Mouse (Mus musculus) G1E (cell line): Measurements from ENCODE around the gene Hmx1. TPM values are rescaled to one million over a fixed set of nuclear protein-coding genes. Genes with fewer than 3 reads are reported as not detected.

ENCODE experiments used
- ATAC-seq: 2 replicates; pipeline ENCODE4 v1.8.0; 2016; ENCODE audit warnings: mild to moderate bottlenecking; ENCODE audit not compliant: insufficient number of reproducible peaks, poor library complexity, low FRiP score, severe bottlenecking; ENCODE audit errors: extremely low read depth
- DNase-seq: peaks from one replicate; pipeline ENCODE4 v3.0.0; 2012; ENCODE audit warnings: low spot score
- H3K27me3 ChIP-seq: 2 replicates; pipeline ENCODE4 v1.6.1; 2012; ENCODE audit warnings: mild to moderate bottlenecking, low read length, inconsistent platforms; ENCODE audit not compliant: insufficient read depth
- H3K36me3 ChIP-seq: replicated peaks from 2 replicates; pipeline ENCODE3; 2012; ENCODE audit warnings: mild to moderate bottlenecking, inconsistent platforms
- H3K4me1 ChIP-seq: 2 replicates; pipeline ENCODE4 v1.6.1; 2012; ENCODE audit warnings: low read depth, low read length, inconsistent platforms, mixed read lengths; ENCODE audit not compliant: insufficient read depth
- H3K4me3 ChIP-seq: 2 replicates; pipeline ENCODE4 v1.5.1; 2012; ENCODE audit warnings: low read depth, mild to moderate bottlenecking, inconsistent platforms, low read length, moderate library complexity, mixed read lengths
- H3K9me3 ChIP-seq: replicated peaks from 2 replicates; pipeline ENCODE4 v1.6.1; 2012; ENCODE audit warnings: inconsistent platforms
- CTCF ChIP-seq: IDR thresholded peaks from 2 replicates; pipeline ENCODE4 v1.5.1; 2012; ENCODE audit warnings: low read depth, low read length, inconsistent platforms, mixed read lengths
- GATA1 ChIP-seq: IDR thresholded peaks from 2 replicates; pipeline ENCODE4 v1.6.1; 2012; ENCODE audit warnings: borderline replicate concordance, low read length, inconsistent platforms, mixed read lengths
- GATA2 ChIP-seq: IDR thresholded peaks from 2 replicates; pipeline ENCODE4 v1.6.1; 2012; ENCODE audit warnings: low read depth, low read length, inconsistent platforms, borderline replicate concordance
- POLR2AphosphoS5 ChIP-seq: IDR thresholded peaks from 2 replicates; pipeline ENCODE4 v1.6.1; 2012; ENCODE audit warnings: low read depth, low read length, inconsistent platforms; ENCODE audit not compliant: insufficient replicate concordance
- TAL1 ChIP-seq: conservative IDR thresholded peaks from 2 replicates; pipeline ENCODE4 v1.6.1; 2012; ENCODE audit warnings: low read depth, low read length, inconsistent platforms, mixed read lengths
- polyA plus RNA-seq: library from polyadenylated mRNA; stranded (reverse); fragments of >175 nt; gene quantifications from 2 replicates; pipeline ENCODE4 v1.2.3, GENCODE M21; 2012
- total RNA-seq, 2 experiments: library from RNA; stranded (forward) in 1 of 2; stranded (reverse) in 1 of 2; fragments of 200-1000 nt in 1 of 2; fragments of >200 nt in 1 of 2; fragmentation: Nextera tagmentation in 1 of 2; gene quantifications; 2 replicates each; pipeline ENCODE4 v1.2.3; 2014 to 2017

The Hmx1 gene
- total and polyA plus RNA-seq, 3 experiments, result not detected

DNA sequence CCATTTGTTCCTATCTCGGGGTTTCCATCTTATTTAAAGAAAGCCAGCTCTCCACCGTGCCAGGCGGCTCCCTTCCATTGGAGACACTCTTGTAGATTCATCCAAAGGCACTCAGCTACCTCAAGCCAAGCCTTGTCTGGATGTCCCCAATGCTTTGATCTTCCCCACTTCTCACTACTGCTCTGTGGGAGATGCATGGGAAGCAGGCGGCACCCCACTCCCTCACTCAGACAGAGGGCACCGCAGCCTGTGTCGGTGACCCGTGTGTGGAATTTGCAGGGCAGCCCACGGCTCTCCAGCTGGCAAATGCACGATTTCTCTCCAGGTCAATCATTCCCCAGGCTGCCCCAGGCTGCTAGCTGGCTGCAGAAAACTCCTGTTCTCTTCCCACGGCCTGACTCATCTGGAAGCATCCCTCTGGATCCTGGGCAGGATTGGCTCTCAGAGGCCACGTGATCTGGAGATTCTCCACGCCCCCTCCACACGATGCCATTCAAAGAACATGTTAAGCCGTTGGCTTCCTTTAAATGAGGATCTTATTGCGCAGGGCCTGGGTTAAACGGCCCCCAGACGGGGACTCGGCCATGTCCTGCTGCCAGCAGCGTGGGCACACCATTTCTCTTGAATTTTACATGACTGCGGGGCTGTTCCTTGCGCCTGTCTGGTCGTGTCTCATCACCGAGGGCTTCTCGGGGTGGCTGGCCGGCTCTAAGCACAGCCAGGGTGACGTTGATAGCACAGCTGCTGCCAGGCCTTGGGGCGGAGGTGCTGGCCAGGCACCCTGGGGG lies 58.9 kb downstream of the Hmx1 start:
- peaks cover 4% of the 10 kb centered on the region; the same call in 1 of the 2 replicates for H3K27me3 ChIP-seq
- H3K9me3 ChIP-seq, result no peaks in the 10 kb centered on the region
- H3K4me1 ChIP-seq, result no peaks in the 10 kb centered on the region
- no peak for TF ChIP-seq POLR2AphosphoS5
- no peak for TF ChIP-seq TAL1
- no peak for TF ChIP-seq CTCF
- TF ChIP-seq GATA1, result no peak
- no peak for TF ChIP-seq GATA2
- no peak for DNase-seq
- ATAC-seq, result no peak
- H3K36me3 ChIP-seq, result no peaks in the 10 kb centered on the region
- H3K4me3 ChIP-seq, result no peak overlapping the region

Other genes with a start within 250 kb of the Hmx1 start
- gene Adra2c, start 110.8 kb upstream of the Hmx1 start, total RNA-seq (2014; fragmentation: Nextera tagmentation), result not detected in 2 replicates
- 0.05 and 0.06 TPM in 2 replicates for gene Adra2c, start 110.8 kb upstream of the Hmx1 start, total RNA-seq (2017)
- gene Adra2c, start 110.8 kb upstream of the Hmx1 start, polyA plus RNA-seq, result not detected in 2 replicates
- gene Cpz, start 136.6 kb downstream of the Hmx1 start, total RNA-seq (2014; fragmentation: Nextera tagmentation), result 9.7 and 15.1 TPM in 2 replicates
- gene Cpz, start 136.6 kb downstream of the Hmx1 start, total RNA-seq (2017), result 19.8 and 22.4 TPM in 2 replicates
- 6.0 and 6.8 TPM in 2 replicates for gene Cpz, start 136.6 kb downstream of the Hmx1 start, polyA plus RNA-seq
- gene Trmt44, start 186.0 kb downstream of the Hmx1 start, total RNA-seq (2014; fragmentation: Nextera tagmentation), result 14.7 and 16.4 TPM in 2 replicates
- 15.0 and 18.0 TPM in 2 replicates for gene Trmt44, start 186.0 kb downstream of the Hmx1 start, total RNA-seq (2017)
- gene Trmt44, start 186.0 kb downstream of the Hmx1 start, polyA plus RNA-seq, result 4.2 and 5.9 TPM in 2 replicates
- 36.1 and 41.2 TPM in 2 replicates for gene Acox3, start 193.9 kb downstream of the Hmx1 start, total RNA-seq (2014; fragmentation: Nextera tagmentation)
- gene Acox3, start 193.9 kb downstream of the Hmx1 start, total RNA-seq (2017), result 49.0 and 51.8 TPM in 2 replicates
- 6.0 and 8.5 TPM in 2 replicates for gene Acox3, start 193.9 kb downstream of the Hmx1 start, polyA plus RNA-seq